Mouse (Mus musculus) intestine, postnatal 0 days (tissue): ENCODE measurements at regions not wholly inside any gene's neighbourhood (a gene's known extent, or its start where the extent isn't known, plus 50 kb on each side); places are given as distances from the start of the nearest gene placed in this dataset.

Source experiments
- ATAC-seq: fragments of 200-750 bp; cut with Nextera tagmentation; 2 replicates; pipeline ENCODE4 v1.8.0; 2017; ENCODE audit warnings: mild to moderate bottlenecking, moderate TSS enrichment, moderate library complexity
- H3K27ac ChIP-seq: fragments of 300-500 bp; sonication (generic); 2 replicates; pipeline ENCODE4 v1.5.1; 2014; ENCODE audit warnings: mild to moderate bottlenecking, low read depth, low read length, moderate library complexity
- H3K27me3 ChIP-seq: fragments of 300-500 bp; sonication (generic); replicated peaks from 2 replicates; pipeline ENCODE4 v1.6.1; 2014; ENCODE audit warnings: low read length, mixed read lengths; ENCODE audit not compliant: control insufficient read depth, insufficient read depth
- H3K36me3 ChIP-seq: fragments of 300-500 bp; sonication (generic); 2 replicates; pipeline ENCODE4 v1.6.1; 2014; ENCODE audit warnings: mild to moderate bottlenecking, moderate library complexity; ENCODE audit not compliant: control insufficient read depth, insufficient read depth
- H3K4me1 ChIP-seq: fragments of 300-500 bp; sonication (generic); replicated peaks from 2 replicates; pipeline ENCODE4 v1.6.1; 2014; ENCODE audit warnings: antibody characterized with exemption, low read length, mixed read lengths; ENCODE audit not compliant: control insufficient read depth, insufficient read depth
- H3K4me2 ChIP-seq: fragments of 300-500 bp; sonication (generic); replicated peaks from 2 replicates; pipeline ENCODE4 v1.6.1; 2014; ENCODE audit warnings: low read depth, mild to moderate bottlenecking, moderate library complexity
- H3K4me3 ChIP-seq: fragments of 300-500 bp; sonication (generic); 2 replicates; pipeline ENCODE4 v1.5.1; 2014; ENCODE audit warnings: low read depth, low read length
- H3K9ac ChIP-seq: fragments of 300-500 bp; sonication (generic); 2 replicates; pipeline ENCODE4 v1.6.1; 2014; ENCODE audit warnings: mild to moderate bottlenecking, low read depth, low read length
- H3K9me3 ChIP-seq: fragments of 300-500 bp; sonication (generic); 2 replicates; pipeline ENCODE4 v1.6.1; 2016; ENCODE audit warnings: mixed run types; ENCODE audit not compliant: control insufficient read depth
- CTCF ChIP-seq: sonication (generic); IDR thresholded peaks from 2 replicates; pipeline ENCODE4 v1.5.1; 2016; ENCODE audit warnings: low read depth, mild to moderate bottlenecking, control low read depth, antibody characterized with exemption, moderate library complexity
- WGBS: fragments of 180-500 bp; shearing (Covaris S2); extraction: QIAGEN DNeasy Blood & Tissue Kit; methylation state at CpG from one replicate; pipeline ENCODE4 v1.1.7; 2014; 5-methylcytosine and 5-hydroxymethylcytosine counted together

GRCm38 (mm10) chr1:90318502-90318901, 114.7 kb downstream of the Ackr3 start:
- 78% methylated on average over 9 of the region's 9 CpGs for WGBS
- H3K36me3 ChIP-seq = no peaks in the 10 kb centered on the region
- no peak for ATAC-seq

GRCm38 (mm10) chr1:90320518-90320917, 116.7 kb downstream of the Ackr3 start:
- H3K36me3 ChIP-seq = no peaks in the 10 kb centered on the region
- no peaks in the 10 kb centered on the region for H3K4me1 ChIP-seq
- no peak overlapping the region for H3K4me2 ChIP-seq
- ATAC-seq = no peak
- H3K9ac ChIP-seq = no peak overlapping the region
- TF ChIP-seq CTCF = no peak
- no peaks in the 10 kb centered on the region for H3K27me3 ChIP-seq
- WGBS = 65% methylated on average over 9 of the region's 9 CpGs
- H3K27ac ChIP-seq = no peak overlapping the region
- no peak overlapping the region for H3K4me3 ChIP-seq
- H3K9me3 ChIP-seq = no peaks in the 10 kb centered on the region

More at GRCm38 (mm10) chr1:90318502-90318901, 114.7 kb downstream of the Ackr3 start:
- TF ChIP-seq CTCF = no peak
- Histone ChIP-seq H3K9ac (no peak overlapping the region), H3K4me2 (no peak overlapping the region), H3K9me3 (no peaks in the 10 kb centered on the region), H3K27ac (no peak overlapping the region), H3K4me1 (no peaks in the 10 kb centered on the region), H3K4me3 (no peak overlapping the region), H3K27me3 (no peaks in the 10 kb centered on the region)

- no peak overlapping the region for H3K4me2 ChIP-seq
- H3K9me3 ChIP-seq = no peaks in the 10 kb centered on the region
- no peak for ATAC-seq
- H3K4me1 ChIP-seq = no peaks in the 10 kb centered on the region
- H3K4me3 ChIP-seq = no peak overlapping the region
- no peaks in the 10 kb centered on the region for H3K36me3 ChIP-seq
- 69% methylated on average over 8 of the region's 8 CpGs for WGBS
- no peak overlapping the region for H3K9ac ChIP-seq
- TF ChIP-seq CTCF = no peak
- no peaks in the 10 kb centered on the region for H3K27me3 ChIP-seq
- H3K27ac ChIP-seq = no peak overlapping the region
Measured at GRCm38 (mm10) chr1:90321501-90321900, 117.7 kb downstream of the Ackr3 start.

- no peaks in the 10 kb centered on the region for H3K27me3 ChIP-seq
- H3K36me3 ChIP-seq = no peaks in the 10 kb centered on the region
- H3K9me3 ChIP-seq = no peaks in the 10 kb centered on the region
- WGBS = 77% methylated on average over 6 of the region's 6 CpGs
- no peak overlapping the region for H3K4me2 ChIP-seq
- H3K9ac ChIP-seq = no peak overlapping the region
- no peak for TF ChIP-seq CTCF
- ATAC-seq = no peak
- H3K4me1 ChIP-seq = no peaks in the 10 kb centered on the region
- no peak overlapping the region for H3K4me3 ChIP-seq
- no peak overlapping the region for H3K27ac ChIP-seq
Measured at GRCm38 (mm10) chr1:90327237-90327636, 123.5 kb downstream of the Ackr3 start.

GRCm38 (mm10) chr1:90332531-90332930, 128.8 kb downstream of the Ackr3 start:
- H3K4me2 ChIP-seq = no peak overlapping the region
- TF ChIP-seq CTCF = no peak
- no peak overlapping the region for H3K4me3 ChIP-seq
- H3K27ac ChIP-seq = no peak overlapping the region
- H3K9me3 ChIP-seq = no peaks in the 10 kb centered on the region
- no peak for ATAC-seq
- H3K27me3 ChIP-seq = no peaks in the 10 kb centered on the region
- H3K9ac ChIP-seq = no peak overlapping the region
- no peaks in the 10 kb centered on the region for H3K36me3 ChIP-seq
- no peaks in the 10 kb centered on the region for H3K4me1 ChIP-seq
- WGBS = 85% methylated on average over 4 of the region's 4 CpGs

GRCm38 (mm10) chr1:90333676-90334430, 130.1 kb downstream of the Ackr3 start:
- H3K9ac ChIP-seq = no peak overlapping the region
- no peaks in the 10 kb centered on the region for H3K9me3 ChIP-seq
- H3K27me3 ChIP-seq = no peaks in the 10 kb centered on the region
- no peak overlapping the region for H3K4me2 ChIP-seq
- no peak for ATAC-seq
- H3K4me1 ChIP-seq = no peaks in the 10 kb centered on the region
- WGBS = 74% methylated on average over 6 of the region's 6 CpGs
- TF ChIP-seq CTCF = no peak
- no peaks in the 10 kb centered on the region for H3K36me3 ChIP-seq
- no peak overlapping the region for H3K27ac ChIP-seq
- no peak overlapping the region for H3K4me3 ChIP-seq
